Mouse (Mus musculus) heart, postnatal 0 days (tissue): ENCODE measurements around the gene Chchd6.

Source experiments
- CTCF ChIP-seq: IDR thresholded peaks from 2 replicates; pipeline ENCODE4 v1.5.1; 2016; ENCODE audit warnings: antibody characterized with exemption, control low read depth, low read depth
- EP300 ChIP-seq: IDR thresholded peaks from 2 replicates; pipeline ENCODE4 v1.6.1; 2016; ENCODE audit warnings: antibody characterized with exemption, low read depth

DNA sequence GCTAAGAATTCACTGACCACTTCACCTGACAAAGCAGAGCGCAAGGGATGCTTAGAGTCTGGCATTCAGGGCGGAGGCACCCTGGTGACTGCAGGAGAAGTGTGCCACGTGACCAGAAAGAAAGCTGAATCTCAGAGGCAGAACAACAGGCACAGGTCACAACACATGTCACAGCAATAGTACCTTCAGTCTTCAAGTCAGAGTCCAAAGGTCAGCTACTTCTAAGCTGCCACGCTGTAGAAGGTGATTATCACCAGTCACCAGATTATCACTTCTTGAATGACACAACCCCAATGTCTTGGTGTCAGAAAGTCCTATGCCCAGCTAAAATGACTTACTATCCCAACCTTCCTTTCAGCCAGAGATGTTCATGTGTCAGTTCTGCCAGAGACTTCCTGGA, 37.8 kb downstream of the Chchd6 start:
- TF ChIP-seq CTCF (no peak), EP300 (no peak)
